Mouse (Mus musculus): ENCODE results near the gene Gm44503. TPM values are rescaled to one million over a fixed set of nuclear protein-coding genes. Genes with fewer than 3 reads are reported as not detected.

Gene Gm44503
- polyA plus RNA-seq, 1 experiment, result not detected

GRCm38 (mm10) chr9:73001314-73002011, 42.8 kb downstream of the Gm44503 start:
- no peak overlapping the region for H3K4me3 ChIP-seq (ENCODE audit: extremely low read depth, insufficient read depth, insufficient read length)
- no peak overlapping the region for H3K27ac ChIP-seq (ENCODE audit: insufficient read depth, low read length)
- H3K27me3 ChIP-seq (ENCODE audit: control insufficient read depth, insufficient read depth, low read length), result no peaks in the 10 kb centered on the region
- WGBS, result 82% methylated on average over 13 of the region's 13 CpGs
- peaks cover 24% of the 10 kb centered on the region for H3K36me3 ChIP-seq (ENCODE audit: control insufficient read depth, insufficient read depth, low read length)
- TF ChIP-seq CTCF (IDR thresholded peaks at IDR 0.05; ENCODE audit: extremely low read depth, insufficient read depth, insufficient read length, insufficient replicate concordance) (no peak), POLR2A (IDR thresholded peaks at IDR 0.05; ENCODE audit: low read depth, low read length) (no peak)
- DNase-seq (ENCODE audit: low read depth in 1 of 2, low spot score in 2 of 2), result no peak
- H3K4me1 ChIP-seq (ENCODE audit: control insufficient read depth, insufficient read depth, insufficient read length), result no peaks in the 10 kb centered on the region

- Histone ChIP-seq H3K27me3 (ENCODE audit: control insufficient read depth, insufficient read depth, low read length) (no peaks in the 10 kb centered on the region), H3K4me3 (ENCODE audit: extremely low read depth, insufficient read depth, insufficient read length) (no peak overlapping the region), H3K4me1 (ENCODE audit: control insufficient read depth, insufficient read depth, insufficient read length) (no peaks in the 10 kb centered on the region), H3K36me3 (ENCODE audit: control insufficient read depth, insufficient read depth, low read length) (peaks cover 27% of the 10 kb centered on the region), H3K27ac (ENCODE audit: insufficient read depth, low read length) (no peak overlapping the region)
- DNase-seq (ENCODE audit: low read depth in 1 of 2, low spot score in 2 of 2), result no peak
- TF ChIP-seq CTCF (IDR thresholded peaks at IDR 0.05; ENCODE audit: extremely low read depth, insufficient read depth, insufficient read length, insufficient replicate concordance), result no peak
- no peak for TF ChIP-seq POLR2A (IDR thresholded peaks at IDR 0.05; ENCODE audit: low read depth, low read length)
- whole genome bisulfite sequencing, result 91% methylated on average over 3 of the region's 3 CpGs
These were observed 43.5 kb downstream of the Gm44503 start for GRCm38 (mm10) chr9:73002177-73002576.

- no peaks in the 10 kb centered on the region for H3K27me3 ChIP-seq (ENCODE audit: control insufficient read depth, insufficient read depth, low read length)
- H3K27ac ChIP-seq (ENCODE audit: insufficient read depth, low read length), result no peak overlapping the region
- no peak for DNase-seq (ENCODE audit: low read depth in 1 of 2, low spot score in 2 of 2)
- H3K4me1 ChIP-seq (ENCODE audit: control insufficient read depth, insufficient read depth, insufficient read length), result no peaks in the 10 kb centered on the region
- H3K4me3 ChIP-seq (ENCODE audit: extremely low read depth, insufficient read depth, insufficient read length), result no peak overlapping the region
- TF ChIP-seq POLR2A (IDR thresholded peaks at IDR 0.05; ENCODE audit: low read depth, low read length) (no peak), CTCF (IDR thresholded peaks at IDR 0.05; ENCODE audit: extremely low read depth, insufficient read depth, insufficient read length, insufficient replicate concordance) (no peak)
- H3K36me3 ChIP-seq (ENCODE audit: control insufficient read depth, insufficient read depth, low read length), result peaks cover 29% of the 10 kb centered on the region
- WGBS, result 97% methylated on average over 8 of the region's 8 CpGs
These were observed 45.4 kb downstream of the Gm44503 start for GRCm38 (mm10) chr9:73004076-73004475.

- WGBS, result 92% methylated on average over 6 of the region's 6 CpGs
- H3K36me3 ChIP-seq (ENCODE audit: control insufficient read depth, insufficient read depth, low read length), result peaks cover 29% of the 10 kb centered on the region
These were observed 46.5 kb downstream of the Gm44503 start for GRCm38 (mm10) chr9:73005106-73005505.

GRCm38 (mm10) chr9:73006175-73006574, 47.5 kb downstream of the Gm44503 start:
- TF ChIP-seq POLR2A (IDR thresholded peaks at IDR 0.05; ENCODE audit: low read depth, low read length) (no peak), CTCF (IDR thresholded peaks at IDR 0.05; ENCODE audit: extremely low read depth, insufficient read depth, insufficient read length, insufficient replicate concordance) (no peak)
- DNase-seq (ENCODE audit: low read depth in 1 of 2, low spot score in 2 of 2), result no peak
- Histone ChIP-seq H3K4me3 (ENCODE audit: extremely low read depth, insufficient read depth, insufficient read length) (no peak overlapping the region), H3K36me3 (ENCODE audit: control insufficient read depth, insufficient read depth, low read length) (peaks cover 31% of the 10 kb centered on the region), H3K27ac (ENCODE audit: insufficient read depth, low read length) (no peak overlapping the region), H3K27me3 (ENCODE audit: control insufficient read depth, insufficient read depth, low read length) (no peaks in the 10 kb centered on the region), H3K4me1 (ENCODE audit: control insufficient read depth, insufficient read depth, insufficient read length) (no peaks in the 10 kb centered on the region)
- WGBS, result 94% methylated on average over 3 of the region's 3 CpGs

More at GRCm38 (mm10) chr9:73005106-73005505, 46.5 kb downstream of the Gm44503 start:
- Histone ChIP-seq H3K27me3 (ENCODE audit: control insufficient read depth, insufficient read depth, low read length) (no peaks in the 10 kb centered on the region), H3K27ac (ENCODE audit: insufficient read depth, low read length) (no peak overlapping the region), H3K4me3 (ENCODE audit: extremely low read depth, insufficient read depth, insufficient read length) (no peak overlapping the region), H3K4me1 (ENCODE audit: control insufficient read depth, insufficient read depth, insufficient read length) (no peaks in the 10 kb centered on the region)
- no peak for TF ChIP-seq CTCF (IDR thresholded peaks at IDR 0.05; ENCODE audit: extremely low read depth, insufficient read depth, insufficient read length, insufficient replicate concordance)
- TF ChIP-seq POLR2A (IDR thresholded peaks at IDR 0.05; ENCODE audit: low read depth, low read length), result no peak
- DNase-seq (ENCODE audit: low read depth in 1 of 2, low spot score in 2 of 2), result no peak

GRCm38 (mm10) chr9:73008384-73008783, 49.7 kb downstream of the Gm44503 start:
- Histone ChIP-seq H3K27ac (ENCODE audit: insufficient read depth, low read length) (no peak overlapping the region), H3K4me1 (ENCODE audit: control insufficient read depth, insufficient read depth, insufficient read length) (no peaks in the 10 kb centered on the region), H3K27me3 (ENCODE audit: control insufficient read depth, insufficient read depth, low read length) (no peaks in the 10 kb centered on the region), H3K36me3 (ENCODE audit: control insufficient read depth, insufficient read depth, low read length) (peaks cover 37% of the 10 kb centered on the region), H3K4me3 (ENCODE audit: extremely low read depth, insufficient read depth, insufficient read length) (no peak overlapping the region)
- DNase-seq (ENCODE audit: low read depth in 1 of 2, low spot score in 2 of 2), result no peak
- TF ChIP-seq POLR2A (IDR thresholded peaks at IDR 0.05; ENCODE audit: low read depth, low read length) (no peak), CTCF (IDR thresholded peaks at IDR 0.05; ENCODE audit: extremely low read depth, insufficient read depth, insufficient read length, insufficient replicate concordance) (no peak)
- 32% methylated on average over 3 of the region's 3 CpGs for WGBS

- H3K4me3 ChIP-seq (ENCODE audit: extremely low read depth, insufficient read depth, insufficient read length), result no peak overlapping the region
- peaks cover 45% of the 10 kb centered on the region for H3K36me3 ChIP-seq (ENCODE audit: control insufficient read depth, insufficient read depth, low read length)
- TF ChIP-seq POLR2A (IDR thresholded peaks at IDR 0.05; ENCODE audit: low read depth, low read length) (no peak), CTCF (IDR thresholded peaks at IDR 0.05; ENCODE audit: extremely low read depth, insufficient read depth, insufficient read length, insufficient replicate concordance) (no peak)
- no peak for DNase-seq (ENCODE audit: low read depth in 1 of 2, low spot score in 2 of 2)
- H3K27ac ChIP-seq (ENCODE audit: insufficient read depth, low read length), result no peak overlapping the region
- no peaks in the 10 kb centered on the region for H3K4me1 ChIP-seq (ENCODE audit: control insufficient read depth, insufficient read depth, insufficient read length)
- no peaks in the 10 kb centered on the region for H3K27me3 ChIP-seq (ENCODE audit: control insufficient read depth, insufficient read depth, low read length)
- WGBS, result 96% methylated on average over 4 of the region's 4 CpGs
These were observed 54.0 kb downstream of the Gm44503 start for GRCm38 (mm10) chr9:73012629-73013028.

All from spleen, adult 2 months (tissue).